Comparison of ENCODE assay signal across 8 mouse cellular contexts in genomic region chr4:136284891-136285290, GRCm38 (mm10). TPM values are rescaled to one million over a fixed set of nuclear protein-coding genes. Genes with fewer than 3 reads are reported as not detected.
DNase-seq lines count a peak whose midpoint lies in the region; ATAC-seq and TF ChIP-seq lines count a peak whose summit lies in the region.

No protein-coding gene starts in this region.

- H3K9me3 ChIP-seq in CH12.LX (replicated peaks; ENCODE audit: low read length): peaks cover 7% of the 10 kb centered on the region
- no peaks in the 10 kb centered on the region; the same call in 1 of the 2 replicates for H3K9me3 ChIP-seq in embryonic facial prominence, embryonic 14.5 days (ENCODE audit: control insufficient read depth, low read length)
- H3K9me3 ChIP-seq in intestine, postnatal 0 days (ENCODE audit: control insufficient read depth): no peaks in the 10 kb centered on the region
- H3K9me3 ChIP-seq in midbrain, embryonic 12.5 days: peaks cover 10% of the 10 kb centered on the region; the same call in 1 of the 2 replicates

- intact Hi-C loops in gastrocnemius, adult 2 months (cut with DNase I): loop anchor here (1.0 kb wide), 1 partner anchor 24 kb away; no protein-coding TSS in a partner anchor
- intact Hi-C loops in gastrocnemius, postnatal 36 days (cut with DNase I): loop anchor here (1.0 kb wide), 1 partner anchor 25 kb away; no protein-coding TSS in a partner anchor

- peak; percentile 37 for DNase-seq in gastrocnemius, adult 2 months
- DNase-seq in gastrocnemius, postnatal 36 days: no peak
- no peak for DNase-seq in CH12.LX (ENCODE audit: extremely low read depth)
- no peak for DNase-seq in embryonic facial prominence, embryonic 14.5 days (ENCODE audit: low spot score)
- no peak for DNase-seq in left cerebral cortex, adult 8-10 months (ENCODE audit: low spot score in 2 of 2)
- DNase-seq in right cerebral cortex, postnatal 25 days: no peak

- H3K27ac ChIP-seq in gastrocnemius, adult 2 months: peak overlapping the region; percentile 92
- H3K27ac ChIP-seq in CH12.LX (ENCODE audit: insufficient read depth, low read depth): no peak overlapping the region
- peak overlapping the region; percentile 93 for H3K27ac ChIP-seq in embryonic facial prominence, embryonic 14.5 days (replicated peaks; ENCODE audit: low read depth, low read length)
- H3K27ac ChIP-seq in intestine, postnatal 0 days (ENCODE audit: low read depth, low read length): peak overlapping the region; percentile 87
- H3K27ac ChIP-seq in midbrain, embryonic 12.5 days (replicated peaks): peak overlapping the region; percentile 90

- TF ChIP-seq EP300 in CH12.LX (IDR thresholded peaks at IDR 0.05; ENCODE audit: low read length): no peak

- H3K4me3 ChIP-seq in gastrocnemius, adult 2 months: peak overlapping the region; percentile 82
- H3K4me3 ChIP-seq in CH12.LX (replicated peaks in 1 of 3; ENCODE audit: low read depth in 2 of 3, low read length in 2 of 3, poor library complexity in 1 of 3): peak overlapping the region; percentile 19 to 85 (median 49)
- peak overlapping the region; percentile 61 for H3K4me3 ChIP-seq in embryonic facial prominence, embryonic 14.5 days (ENCODE audit: low read depth, low read length)
- peak overlapping the region; percentile 54 for H3K4me3 ChIP-seq in intestine, postnatal 0 days (ENCODE audit: low read depth, low read length)
- H3K4me3 ChIP-seq in midbrain, embryonic 12.5 days: peak overlapping the region; percentile 68

- no peak for TF ChIP-seq RAD21 in CH12.LX (IDR thresholded peaks at IDR 0.05; ENCODE audit: low read depth, low read length)

- H3K4me2 ChIP-seq in CH12.LX (ENCODE audit: insufficient read depth, low read depth, poor library complexity, severe bottlenecking): peak overlapping the region; percentile 86
- peak overlapping the region; percentile 90 for H3K4me2 ChIP-seq in embryonic facial prominence, embryonic 14.5 days (ENCODE audit: low read depth, low read length)
- peak overlapping the region; percentile 85 for H3K4me2 ChIP-seq in intestine, postnatal 0 days (replicated peaks; ENCODE audit: low read depth)
- H3K4me2 ChIP-seq in midbrain, embryonic 12.5 days (replicated peaks): peak overlapping the region; percentile 71

- no peak for TF ChIP-seq POLR2A in CH12.LX (IDR thresholded peaks at IDR 0.05; ENCODE audit: low read depth, low read length)

- H3K9ac ChIP-seq in CH12.LX (ENCODE audit: insufficient read depth, low read depth): peak overlapping the region; percentile 89
- H3K9ac ChIP-seq in embryonic facial prominence, embryonic 14.5 days (ENCODE audit: low read depth, low read length): peak overlapping the region; percentile 70
- H3K9ac ChIP-seq in intestine, postnatal 0 days (ENCODE audit: low read depth, low read length): peak overlapping the region; percentile 45
- H3K9ac ChIP-seq in midbrain, embryonic 12.5 days (replicated peaks): peak overlapping the region; percentile 53

- peaks cover 0 to 18% of the 10 kb centered on the region in 2 experiments; a peak in 2 of 4 replicates for H3K4me1 ChIP-seq in CH12.LX (ENCODE audit: control insufficient read depth in 1 of 2, insufficient read depth in 2 of 2)
- peaks cover 36% of the 10 kb centered on the region for H3K4me1 ChIP-seq in embryonic facial prominence, embryonic 14.5 days (ENCODE audit: control insufficient read depth, insufficient read depth, low read length)
- 0 out of 2 replicates have a peak, but pooled peaks cover 4% of the 10 kb centered on the region for H3K4me1 ChIP-seq in intestine, postnatal 0 days (replicated peaks; ENCODE audit: control insufficient read depth, insufficient read depth, low read length)
- peaks cover 47% of the 10 kb centered on the region for H3K4me1 ChIP-seq in midbrain, embryonic 12.5 days

- dilution Hi-C loops in CH12.LX (cut with MboI; ENCODE audit: extremely low pct_ligation_motif_present, extremely low pct_unique_long_range_greater_than_20kb, low sequenced_read_pairs): no loop called here

- no peaks in the 10 kb centered on the region for H3K79me2 ChIP-seq in CH12.LX (replicated peaks; ENCODE audit: control insufficient read depth, extremely low read depth, insufficient read depth, poor library complexity, severe bottlenecking)

- WGBS in embryonic facial prominence, embryonic 14.5 days: 20% methylated on average over 6 of the region's 6 CpGs
- 30% methylated on average over 6 of the region's 6 CpGs for WGBS in intestine, postnatal 0 days
- WGBS in midbrain, embryonic 12.5 days: 31% methylated on average over 6 of the region's 6 CpGs

- peaks cover 13% of the 10 kb centered on the region for H3K27me3 ChIP-seq in CH12.LX (replicated peaks)
- peaks cover 10% of the 10 kb centered on the region for H3K27me3 ChIP-seq in embryonic facial prominence, embryonic 14.5 days (replicated peaks; ENCODE audit: control insufficient read depth, insufficient read depth, low read length)
- no peaks in the 10 kb centered on the region for H3K27me3 ChIP-seq in intestine, postnatal 0 days (replicated peaks; ENCODE audit: control insufficient read depth, insufficient read depth, low read length)
- H3K27me3 ChIP-seq in midbrain, embryonic 12.5 days: peaks cover 16% of the 10 kb centered on the region

- in situ Hi-C loops in CH12.LX (cut with MboI; ENCODE audit: low pct_ligation_motif_present, low pct_unique_long_range_greater_than_20kb, low sequenced_read_pairs): no loop called here

- H3K36me3 ChIP-seq in CH12.LX (replicated peaks in 1 of 2; ENCODE audit: control insufficient read depth in 1 of 2, insufficient read depth in 1 of 2, low read length in 1 of 2): peaks cover 12 to 24% of the 10 kb centered on the region in 2 experiments
- H3K36me3 ChIP-seq in embryonic facial prominence, embryonic 14.5 days (ENCODE audit: control insufficient read depth, insufficient read depth, low read length): peaks cover 31% of the 10 kb centered on the region
- peaks cover 15% of the 10 kb centered on the region for H3K36me3 ChIP-seq in intestine, postnatal 0 days (ENCODE audit: control insufficient read depth, insufficient read depth)
- peaks cover 20% of the 10 kb centered on the region for H3K36me3 ChIP-seq in midbrain, embryonic 12.5 days

- 0 out of 2 replicates have a peak, but pooled peaks have one; percentile 2 for ATAC-seq in embryonic facial prominence, embryonic 14.5 days (ENCODE audit: low read depth)
- no peak for ATAC-seq in intestine, postnatal 0 days
- no peak for ATAC-seq in midbrain, embryonic 12.5 days (ENCODE audit: low FRiP score, low read depth)

- TF ChIP-seq CTCF in gastrocnemius, adult 2 months (IDR thresholded peaks at IDR 0.05): no peak
- no peak for TF ChIP-seq CTCF in CH12.LX (conservative IDR thresholded peaks at IDR 0.05 in 1 of 2, IDR thresholded peaks at IDR 0.05 in 1 of 2; ENCODE audit: low read depth in 2 of 2, low read length in 2 of 2)
- no peak for TF ChIP-seq CTCF in intestine, postnatal 0 days (IDR thresholded peaks at IDR 0.05; ENCODE audit: low read depth)

TF ChIP-seq in CH12.LX, 34 proteins besides CTCF, POLR2A, EP300 and RAD21 (continues in another document):
- TF ChIP-seq SMC3 (IDR thresholded peaks at IDR 0.05; ENCODE audit: low read depth, low read length) (no peak), POLR2AphosphoS2 (IDR thresholded peaks at IDR 0.05; ENCODE audit: low read depth, low read length) (no peak), GABPA (IDR thresholded peaks at IDR 0.05; ENCODE audit: insufficient replicate concordance, low read depth, low read length) (no peak), NRF1 (IDR thresholded peaks at IDR 0.05; ENCODE audit: low read depth, low read length) (no peak), MXI1 (IDR thresholded peaks at IDR 0.05; ENCODE audit: low read depth, low read length) (no peak), KAT2A (IDR thresholded peaks at IDR 0.05; ENCODE audit: insufficient replicate concordance, low read length) (no peak), JUND (conservative IDR thresholded peaks at IDR 0.05; ENCODE audit: low read depth, low read length) (no peak), ZNF384 (IDR thresholded peaks at IDR 0.05; ENCODE audit: low read depth, low read length) (no peak), ELF1 (IDR thresholded peaks at IDR 0.05; ENCODE audit: low read depth, low read length) (no peak), ETS1 (conservative IDR thresholded peaks at IDR 0.05; ENCODE audit: low read depth, low read length) (no peak), PAX5 (IDR thresholded peaks at IDR 0.05; ENCODE audit: low read length) (no peak)

RNA-seq across cellular contexts. Expression of gene Zfp46, which starts 0.4 kb away (rescaled TPM):
- 10 to 100 TPM; 21.0 to 36.7 TPM for total RNA-seq in gastrocnemius, adult 2 months (2021)
- 10 to 100 TPM; 19.7 to 22.4 TPM for total RNA-seq in gastrocnemius, postnatal 36 days (2021)
- total RNA-seq in CH12.LX (2012; rRNA removed): 6.6 and 7.2 TPM in 2 replicates
- 3.3 and 4.1 TPM in 2 replicates for total RNA-seq in CH12.LX (2014; rRNA removed)
- 1.8 and 2.8 TPM in 2 replicates for polyA plus RNA-seq in CH12.LX (2012; ENCODE audit: insufficient read length, low read depth)
- 24.2 and 27.3 TPM in 2 replicates for polyA plus RNA-seq in embryonic facial prominence, embryonic 14.5 days (2014; fragmentation: Nextera tagmentation; extraction: Ambion mirVana)
- polyA plus RNA-seq in intestine, postnatal 0 days (2015; fragmentation: Nextera tagmentation; extraction: Ambion mirVana): 6.7 and 7.5 TPM in 2 replicates
- polyA plus RNA-seq in midbrain, embryonic 12.5 days (2016; fragmentation: Nextera tagmentation; extraction: Ambion mirVana): 38.4 and 40.5 TPM in 2 replicates
- total RNA-seq in left cerebral cortex, adult 8-10 months (2022): 10 to 100 TPM; 42.5 to 54.8 (median 50.8) TPM

RNA-seq across cellular contexts. Expression of gene Hnrnpr, which starts 25.9 kb away (rescaled TPM):
- 10 to 100 TPM; 20.9 to 27.0 TPM for total RNA-seq in gastrocnemius, adult 2 months (2021)
- 10 to 100 TPM; 16.4 to 21.1 TPM for total RNA-seq in gastrocnemius, postnatal 36 days (2021)
- total RNA-seq in CH12.LX (2012; rRNA removed) (65.6 and 86.6 TPM in 2 replicates), CH12.LX (2014; rRNA removed) (117 and 137 TPM in 2 replicates)
- 130 and 183 TPM in 2 replicates for polyA plus RNA-seq in CH12.LX (2012; ENCODE audit: insufficient read length, low read depth)
- 126 and 157 TPM in 2 replicates for polyA plus RNA-seq in embryonic facial prominence, embryonic 14.5 days (2014; fragmentation: Nextera tagmentation; extraction: Ambion mirVana)
- 47.9 and 51.4 TPM in 2 replicates for polyA plus RNA-seq in intestine, postnatal 0 days (2015; fragmentation: Nextera tagmentation; extraction: Ambion mirVana)
- polyA plus RNA-seq in midbrain, embryonic 12.5 days (2016; fragmentation: Nextera tagmentation; extraction: Ambion mirVana): 237 and 247 TPM in 2 replicates
- 10 to 100 TPM; 78.9 to 93.4 (median 89.9) TPM for total RNA-seq in left cerebral cortex, adult 8-10 months (2022)

RNA-seq across cellular contexts. Expression of gene Tcea3, which starts 37.4 kb away (rescaled TPM):
- total RNA-seq in gastrocnemius, adult 2 months (2021): 100 to 1,000 TPM; 344 to 373 TPM
- total RNA-seq in gastrocnemius, postnatal 36 days (2021): 100 to 1,000 TPM; 272 to 347 TPM
- total RNA-seq in CH12.LX (2012; rRNA removed) (not detected in 2 replicates), CH12.LX (2014; rRNA removed) (not detected in 2 replicates)
- polyA plus RNA-seq in CH12.LX (2012; ENCODE audit: insufficient read length, low read depth): not detected in 2 replicates
- 25.4 and 27.2 TPM in 2 replicates for polyA plus RNA-seq in embryonic facial prominence, embryonic 14.5 days (2014; fragmentation: Nextera tagmentation; extraction: Ambion mirVana)
- polyA plus RNA-seq in intestine, postnatal 0 days (2015; fragmentation: Nextera tagmentation; extraction: Ambion mirVana): 23.6 and 25.0 TPM in 2 replicates
- polyA plus RNA-seq in midbrain, embryonic 12.5 days (2016; fragmentation: Nextera tagmentation; extraction: Ambion mirVana): 2.3 and 3.5 TPM in 2 replicates
- total RNA-seq in left cerebral cortex, adult 8-10 months (2022): under 1 TPM; 0.52 to 0.93 (median 0.70) TPM

Comparison
In these comparisons a context has a peak if more than half of its experiments do, and no peak if none do; other contexts are left out.
1. RNA of gene Tcea3, which starts 37.4 kb away (total RNA-seq): 344 to 373 TPM in gastrocnemius, adult 2 months and 272 to 347 TPM in gastrocnemius, postnatal 36 days; 0.52 to 0.93 TPM in left cerebral cortex, adult 8-10 months and not detected in CH12.LX; every median in the first group is over 100 times any median in the second.
2. Peak in every context shown above with its lines, with median percentiles within 50 percentile points of each other: H3K4me3 ChIP-seq, H3K4me2 ChIP-seq and H3K9ac ChIP-seq.